Mouse (Mus musculus): ENCODE measurements around the gene Grb14.

Gene Grb14

DNA sequence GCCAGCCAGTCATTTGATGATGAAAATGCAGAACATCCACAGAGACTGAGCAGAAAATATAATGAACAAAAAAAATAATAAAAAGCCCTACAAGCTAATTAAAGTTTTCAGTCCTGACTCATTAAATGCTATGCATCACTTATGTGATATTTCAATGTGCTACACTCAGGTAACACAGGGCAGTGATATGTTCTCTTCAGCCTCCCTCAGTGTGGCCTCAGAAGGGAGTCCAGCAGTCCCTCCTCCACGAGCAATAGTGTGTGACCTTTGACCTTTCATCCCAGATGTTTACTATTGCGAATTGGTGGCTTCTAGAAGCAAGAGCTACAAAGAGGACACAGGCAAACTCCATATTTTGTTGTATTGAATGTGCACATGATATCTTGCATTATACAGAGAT is 146.5 kb downstream of the Grb14 start:
- no peak for DNase-seq (ENCODE audit: low spot score)

All from ovary, postnatal 10 days (tissue).